In genomic region chr5:53161506-53162186, GRCm38 (mm10) we compare ENCODE assay signal across 14 mouse cellular contexts. TPM values are rescaled to one million over a fixed set of nuclear protein-coding genes. Genes with fewer than 3 reads are reported as not detected.
DNase-seq lines count a peak whose midpoint lies in the region; ATAC-seq lines count a peak whose summit lies in the region.
"Had no signal": no experiment of that assay in that cellular context is flagged by ENCODE, and none has a peak within 500 bp of the region (broad histone marks: within the 10 kb centered on the region; RNA-seq: fewer than 3 reads in every experiment).

No protein-coding gene starts in this region.

- intact Hi-C loops in gastrocnemius, postnatal 14 days (cut with DNase I; ENCODE audit: low total_unique reads) = no loop called here

- 78% methylated on average over 8 of the region's 8 CpGs for WGBS in forebrain, embryonic 15.5 days
- WGBS in forebrain, embryonic 12.5 days = 87% methylated on average over 8 of the region's 8 CpGs
- WGBS in neural tube, embryonic 13.5 days = 80% methylated on average over 8 of the region's 8 CpGs

- no peaks in the 10 kb centered on the region for H3K9me3 ChIP-seq in forebrain, embryonic 15.5 days
- H3K9me3 ChIP-seq in forebrain, embryonic 12.5 days = no peaks in the 10 kb centered on the region
- no peaks in the 10 kb centered on the region for H3K9me3 ChIP-seq in neural tube, embryonic 13.5 days
- H3K9me3 ChIP-seq: embryonic facial prominence, embryonic 10.5 days; heart, embryonic 15.5 days; liver, embryonic 15.5 days had no signal

- no peak overlapping the region for H3K27ac ChIP-seq in forebrain, embryonic 15.5 days (replicated peaks)
- H3K27ac ChIP-seq in forebrain, embryonic 12.5 days = no peak overlapping the region
- H3K27ac ChIP-seq in neural tube, embryonic 13.5 days (replicated peaks) = no peak overlapping the region
- H3K27ac ChIP-seq: embryonic facial prominence, embryonic 10.5 days; heart, embryonic 15.5 days; liver, embryonic 15.5 days had no signal

- peak; percentile 63; the same call in 1 of the 2 replicates for ATAC-seq in forebrain, embryonic 15.5 days (replicated peaks)
- ATAC-seq in forebrain, embryonic 12.5 days (ENCODE audit: low FRiP score) = no peak
- ATAC-seq in neural tube, embryonic 13.5 days (ENCODE audit: low read depth) = peak; percentile 23; the same call in 1 of the 2 replicates

- H3K36me3 ChIP-seq in forebrain, embryonic 15.5 days = no peaks in the 10 kb centered on the region; the same call in 1 of the 2 replicates
- H3K36me3 ChIP-seq in forebrain, embryonic 12.5 days (replicated peaks) = no peaks in the 10 kb centered on the region
- H3K36me3 ChIP-seq in neural tube, embryonic 13.5 days = no peaks in the 10 kb centered on the region
- H3K36me3 ChIP-seq: embryonic facial prominence, embryonic 10.5 days; heart, embryonic 15.5 days; liver, embryonic 15.5 days had no signal

- H3K4me3 ChIP-seq in forebrain, embryonic 15.5 days = no peak overlapping the region
- no peak overlapping the region for H3K4me3 ChIP-seq in forebrain, embryonic 12.5 days (replicated peaks)
- no peak overlapping the region for H3K4me3 ChIP-seq in neural tube, embryonic 13.5 days
- H3K4me3 ChIP-seq: embryonic facial prominence, embryonic 10.5 days; heart, embryonic 15.5 days; liver, embryonic 15.5 days had no signal

- H3K4me1 ChIP-seq in forebrain, embryonic 15.5 days = peaks cover 13% of the 10 kb centered on the region
- H3K4me1 ChIP-seq in forebrain, embryonic 12.5 days = no peaks in the 10 kb centered on the region
- H3K4me1 ChIP-seq in neural tube, embryonic 13.5 days (replicated peaks) = no peaks in the 10 kb centered on the region
- H3K4me1 ChIP-seq: embryonic facial prominence, embryonic 10.5 days; heart, embryonic 15.5 days; liver, embryonic 15.5 days had no signal

- H3K27me3 ChIP-seq in forebrain, embryonic 15.5 days = no peaks in the 10 kb centered on the region
- H3K27me3 ChIP-seq in forebrain, embryonic 12.5 days = peaks cover 7% of the 10 kb centered on the region; the same call in 1 of the 2 replicates
- no peaks in the 10 kb centered on the region for H3K27me3 ChIP-seq in neural tube, embryonic 13.5 days
- H3K27me3 ChIP-seq: heart, embryonic 15.5 days; liver, embryonic 15.5 days had no signal

- DNase-seq in neural tube, embryonic 10.5 days (ENCODE audit: extremely low spot score, low spot score) = no peak
- DNase-seq in cerebellum, adult 9-11 months = peak; percentile 97
- peak; percentile 53 for DNase-seq in gastrocnemius, postnatal 14 days
- DNase-seq in spleen, postnatal 10 days (ENCODE audit: low spot score in 2 of 2) = no peak
- no peak for DNase-seq in ovary, postnatal 10 days (ENCODE audit: low spot score)
- DNase-seq: adrenal gland, postnatal 10 days; lung, postnatal 14 days; thymus, postnatal 4 days had no signal

- no peak overlapping the region for H3K9ac ChIP-seq in forebrain, embryonic 15.5 days (replicated peaks)
- H3K9ac ChIP-seq in forebrain, embryonic 12.5 days = no peak overlapping the region
- no peak overlapping the region for H3K9ac ChIP-seq in neural tube, embryonic 13.5 days
- H3K9ac ChIP-seq: heart, embryonic 15.5 days; liver, embryonic 15.5 days had no signal

- H3K4me2 ChIP-seq in forebrain, embryonic 15.5 days (replicated peaks) = no peak overlapping the region
- H3K4me2 ChIP-seq in forebrain, embryonic 12.5 days = no peak overlapping the region
- H3K4me2 ChIP-seq in neural tube, embryonic 13.5 days = no peak overlapping the region
- H3K4me2 ChIP-seq: heart, embryonic 15.5 days; liver, embryonic 15.5 days had no signal

RNA-seq across cellular contexts. Expression of gene Sel1l3, which starts 52.1 kb away (rescaled TPM):
- 11.0 and 11.4 TPM in 2 replicates for polyA plus RNA-seq in forebrain, embryonic 15.5 days (2015; fragmentation: Nextera tagmentation; extraction: Ambion mirVana)
- polyA plus RNA-seq in forebrain, embryonic 12.5 days (2016; fragmentation: Nextera tagmentation; extraction: Ambion mirVana) = 9.7 and 10.9 TPM in 2 replicates
- polyA plus RNA-seq in neural tube, embryonic 13.5 days (2015; fragmentation: Nextera tagmentation; extraction: Ambion mirVana) = 5.8 and 5.9 TPM in 2 replicates
- total RNA-seq in gastrocnemius, postnatal 14 days (2021) = 10 to 100 TPM; 65.3 to 75.4 TPM

Comparison
In these comparisons a context has a peak if more than half of its experiments do, and no peak if none do; other contexts are left out.
1. DNase-seq: peak in cerebellum, adult 9-11 months (single experiment) and gastrocnemius, postnatal 14 days (single experiment); none in neural tube, embryonic 10.5 days (single experiment), spleen, postnatal 10 days (0 of 2) and ovary, postnatal 10 days (single experiment).